Mouse (Mus musculus) intestine, embryonic 16.5 days (tissue): ENCODE measurements at regions not wholly inside any gene's neighbourhood (a gene's known extent, or its start where the extent isn't known, plus 50 kb on each side); places are given as distances from the start of the nearest gene placed in this dataset.

Experiments used
- ATAC-seq: fragments of 200-750 bp; cut with Nextera tagmentation; 2 replicates; pipeline ENCODE4 v1.8.0; 2017; ENCODE audit warnings: moderate TSS enrichment, moderate library complexity
- H3K27ac ChIP-seq: fragments of 300-500 bp; sonication (generic); 2 replicates; pipeline ENCODE4 v1.5.1; 2014; ENCODE audit warnings: mild to moderate bottlenecking, low read length
- H3K27me3 ChIP-seq: fragments of 300-500 bp; sonication (generic); replicated peaks from 2 replicates; pipeline ENCODE4 v1.6.1; 2014; ENCODE audit warnings: low read length, control low read depth, mixed read lengths; ENCODE audit not compliant: control insufficient read depth, insufficient read depth
- H3K36me3 ChIP-seq: fragments of 300-500 bp; sonication (generic); 2 replicates; pipeline ENCODE4 v1.6.1; 2014; ENCODE audit warnings: low read length, control low read depth; ENCODE audit not compliant: control insufficient read depth, insufficient read depth
- H3K4me1 ChIP-seq: fragments of 300-500 bp; sonication (generic); 2 replicates; pipeline ENCODE4 v1.6.1; 2014; ENCODE audit warnings: low read length, control low read depth, mixed read lengths; ENCODE audit not compliant: control insufficient read depth, insufficient read depth
- H3K4me2 ChIP-seq: fragments of 300-500 bp; sonication (generic); 2 replicates; pipeline ENCODE4 v1.6.1; 2014; ENCODE audit warnings: low read depth, low read length, control low read depth
- H3K4me3 ChIP-seq: fragments of 300-500 bp; sonication (generic); 2 replicates; pipeline ENCODE4 v1.5.1; 2014; ENCODE audit warnings: mild to moderate bottlenecking, low read length
- H3K9ac ChIP-seq: fragments of 300-500 bp; sonication (generic); 2 replicates; pipeline ENCODE4 v1.6.1; 2014; ENCODE audit warnings: low read depth, low read length
- H3K9me3 ChIP-seq: fragments of 300-500 bp; sonication (generic); 2 replicates; pipeline ENCODE4 v1.6.1; 2016; ENCODE audit warnings: low read length, control low read depth; ENCODE audit not compliant: control insufficient read depth
- WGBS: fragments of 180-500 bp; shearing (Covaris S2); extraction: QIAGEN DNeasy Blood & Tissue Kit; methylation state at CpG from one replicate; pipeline ENCODE4 v1.1.7; 2014; 5-methylcytosine and 5-hydroxymethylcytosine counted together

DNA sequence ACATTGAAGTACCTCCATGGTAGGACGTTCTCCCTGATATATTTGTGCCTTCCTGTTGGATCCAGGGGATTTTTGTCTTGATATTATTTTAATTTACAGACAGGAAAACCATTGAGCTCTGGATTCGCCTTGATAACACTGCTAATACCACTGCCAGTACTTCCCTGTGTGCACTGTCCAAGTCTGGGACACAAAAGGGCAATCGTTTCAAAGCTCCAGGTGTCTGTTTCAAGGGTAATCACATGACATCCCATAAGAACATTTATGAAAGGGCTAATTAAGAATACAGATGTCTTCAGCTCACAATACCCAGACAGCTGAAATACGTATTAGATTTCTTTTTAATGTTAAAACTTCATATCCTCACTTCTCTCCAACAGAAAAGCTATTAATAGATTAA is 724.5 kb downstream of the Dhx35 start:
- ATAC-seq, result no peak

DNA sequence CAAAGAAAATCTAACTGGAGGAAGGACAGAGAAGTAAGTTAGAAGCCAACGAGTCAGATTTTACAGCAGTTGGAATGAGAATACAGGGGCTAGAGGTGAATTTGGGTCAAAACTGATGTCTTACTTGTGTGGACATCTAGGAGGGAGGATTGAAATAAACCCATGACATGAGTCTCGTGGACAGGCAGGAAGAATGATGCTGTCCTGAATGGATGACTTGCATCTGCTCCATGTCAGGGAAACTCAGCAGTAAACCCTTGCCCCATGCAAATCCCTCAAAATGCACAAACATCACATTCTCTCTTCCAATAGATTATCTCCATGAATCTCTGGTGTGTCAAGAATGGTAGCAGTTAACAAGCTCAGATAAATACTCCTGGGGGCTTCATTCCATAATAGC is 729.1 kb downstream of the Dhx35 start:
- Histone ChIP-seq H3K4me3 (no peak overlapping the region), H3K4me2 (no peak overlapping the region), H3K27ac (no peak overlapping the region), H3K27me3 (no peaks in the 10 kb centered on the region), H3K9ac (no peak overlapping the region), H3K4me1 (no peaks in the 10 kb centered on the region), H3K36me3 (no peaks in the 10 kb centered on the region), H3K9me3 (no peaks in the 10 kb centered on the region)
- no peak for ATAC-seq
- 67% methylated on average over 2 of the region's 2 CpGs for WGBS

More for the DNA sequence above, 724.5 kb downstream of the Dhx35 start:
- Histone ChIP-seq H3K9ac (no peak overlapping the region), H3K36me3 (no peaks in the 10 kb centered on the region), H3K9me3 (no peaks in the 10 kb centered on the region), H3K4me2 (no peak overlapping the region), H3K4me1 (no peaks in the 10 kb centered on the region), H3K27ac (no peak overlapping the region), H3K4me3 (no peak overlapping the region), H3K27me3 (no peaks in the 10 kb centered on the region)
- WGBS, result 69% methylated on average over 4 of the region's 4 CpGs

DNA sequence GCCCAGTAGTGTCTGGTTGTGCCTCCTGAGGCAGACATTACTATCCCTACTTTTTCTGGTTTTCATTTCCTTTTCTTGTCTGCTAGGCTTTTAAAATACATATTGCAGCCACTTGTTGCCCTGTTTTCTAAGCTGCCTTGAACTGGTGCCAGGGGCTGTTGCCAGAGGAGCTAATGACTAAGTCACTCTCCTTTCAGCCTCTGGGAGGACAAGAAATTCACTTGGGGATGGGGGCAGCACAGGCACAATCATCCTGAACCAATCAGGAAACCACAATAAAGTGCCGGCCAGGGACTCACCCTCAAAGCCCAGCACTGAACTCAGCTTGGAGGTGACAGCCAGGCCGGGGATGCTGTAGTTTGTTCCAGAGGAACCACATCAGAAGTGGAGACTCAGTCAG is 740.3 kb downstream of the Dhx35 start:
- 47% methylated on average over 2 of the region's 2 CpGs for WGBS
- H3K27me3 ChIP-seq, result no peaks in the 10 kb centered on the region
- H3K9ac ChIP-seq, result no peak overlapping the region
- no peak overlapping the region for H3K27ac ChIP-seq
- no peaks in the 10 kb centered on the region for H3K36me3 ChIP-seq
- H3K4me2 ChIP-seq, result no peak overlapping the region
- no peak overlapping the region for H3K4me3 ChIP-seq
- no peaks in the 10 kb centered on the region for H3K4me1 ChIP-seq
- ATAC-seq, result no peak
- H3K9me3 ChIP-seq, result no peaks in the 10 kb centered on the region

DNA sequence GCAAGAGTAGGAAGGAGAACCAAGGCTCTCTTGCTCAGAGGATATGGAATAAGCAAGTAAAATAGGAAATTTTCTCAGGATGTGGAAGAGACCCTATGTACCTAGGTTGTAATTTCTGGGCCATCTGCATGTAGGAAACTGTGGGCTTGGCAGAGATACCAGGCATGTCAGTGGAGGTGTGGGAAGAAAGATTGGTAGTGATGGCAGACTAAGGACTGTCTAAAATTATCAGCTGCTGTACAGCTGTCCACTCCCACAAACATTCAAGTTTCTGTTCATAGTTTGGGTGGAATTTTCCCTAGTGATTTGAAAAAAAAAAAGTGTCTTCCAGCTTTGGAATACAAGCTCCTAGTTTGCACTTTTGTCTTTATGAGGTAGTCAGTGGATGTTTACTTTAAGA is 744.7 kb downstream of the Dhx35 start:
- no peak for ATAC-seq
- Histone ChIP-seq H3K36me3 (no peaks in the 10 kb centered on the region), H3K4me1 (no peaks in the 10 kb centered on the region), H3K9ac (no peak overlapping the region), H3K9me3 (no peaks in the 10 kb centered on the region), H3K27me3 (no peaks in the 10 kb centered on the region), H3K27ac (no peak overlapping the region), H3K4me2 (no peak overlapping the region), H3K4me3 (no peak overlapping the region)

DNA sequence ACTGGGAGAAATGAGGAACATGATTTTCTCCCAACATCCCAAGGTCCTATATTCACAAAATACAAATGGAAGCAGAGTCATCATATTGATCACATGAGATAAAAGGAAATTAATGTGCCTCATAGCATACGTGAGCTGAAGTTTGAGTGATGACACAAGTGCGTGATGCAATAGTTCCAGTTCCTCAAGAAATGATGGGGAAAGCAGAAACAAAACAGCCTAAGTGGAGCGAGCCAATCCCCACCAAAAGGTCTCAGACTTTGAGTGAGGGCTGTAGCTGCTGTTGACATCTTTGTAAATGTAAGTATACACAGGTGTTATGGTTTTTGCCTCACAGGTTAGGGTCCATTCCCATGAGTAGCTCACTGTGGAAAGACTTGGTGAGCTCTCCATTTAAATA is 763.0 kb downstream of the Dhx35 start:
- H3K4me3 ChIP-seq, result no peak overlapping the region
- no peak overlapping the region for H3K27ac ChIP-seq
- H3K4me1 ChIP-seq, result no peaks in the 10 kb centered on the region
- H3K36me3 ChIP-seq, result no peaks in the 10 kb centered on the region
- ATAC-seq, result no peak
- H3K9ac ChIP-seq, result no peak overlapping the region
- 89% methylated on average over 3 of the region's 3 CpGs for WGBS
- no peaks in the 10 kb centered on the region for H3K27me3 ChIP-seq
- no peaks in the 10 kb centered on the region for H3K9me3 ChIP-seq
- H3K4me2 ChIP-seq, result no peak overlapping the region

DNA sequence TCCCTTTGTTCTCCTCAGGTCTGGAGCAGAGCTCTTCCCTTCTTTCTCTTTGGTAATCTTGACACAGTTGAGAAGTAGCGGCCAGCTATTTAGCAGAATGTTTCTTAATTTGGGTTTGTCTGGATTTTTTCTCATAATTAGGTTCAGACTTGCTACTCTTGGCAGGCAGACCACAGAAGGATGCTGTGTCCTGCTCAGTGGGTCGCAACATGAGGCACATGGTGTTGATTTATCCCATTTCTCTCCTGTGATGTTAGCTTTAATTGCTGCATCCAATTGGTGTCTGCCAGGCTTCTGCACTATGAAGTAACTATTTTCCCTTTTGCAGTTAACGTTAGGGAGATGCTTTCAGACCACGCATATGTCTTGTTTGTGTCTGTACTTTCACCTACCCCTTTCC is 768.7 kb downstream of the Gm826 start:
- H3K27me3 ChIP-seq, result no peaks in the 10 kb centered on the region
- H3K4me1 ChIP-seq, result no peaks in the 10 kb centered on the region
- no peak overlapping the region for H3K4me3 ChIP-seq
- WGBS, result 88% methylated on average over 4 of the region's 4 CpGs
- H3K9ac ChIP-seq, result no peak overlapping the region
- H3K4me2 ChIP-seq, result no peak overlapping the region
- no peaks in the 10 kb centered on the region for H3K9me3 ChIP-seq
- H3K36me3 ChIP-seq, result no peaks in the 10 kb centered on the region
- H3K27ac ChIP-seq, result no peak overlapping the region
- no peak for ATAC-seq

DNA sequence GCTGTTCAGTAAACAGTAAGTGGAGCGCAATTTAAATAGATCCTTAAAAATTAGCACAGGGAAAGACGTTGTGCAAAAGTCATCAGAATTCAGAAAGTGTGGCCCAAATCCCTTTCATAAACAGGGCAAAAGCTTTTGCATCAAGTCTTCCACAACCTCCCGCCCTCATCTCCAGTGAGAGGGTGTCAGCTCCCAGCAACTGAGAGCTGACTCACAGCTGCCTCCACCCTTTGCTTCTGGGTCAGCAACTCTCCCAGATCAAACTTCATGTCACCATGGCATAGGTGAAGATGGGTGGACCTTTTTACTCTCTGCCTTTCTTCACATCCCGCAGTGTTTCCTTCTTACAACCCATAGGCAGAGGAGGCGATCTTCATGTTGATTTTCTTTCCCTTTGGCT is 768.0 kb downstream of the Gm826 start:
- H3K4me1 ChIP-seq, result no peaks in the 10 kb centered on the region
- no peak overlapping the region for H3K4me2 ChIP-seq
- H3K27ac ChIP-seq, result no peak overlapping the region
- H3K27me3 ChIP-seq, result no peaks in the 10 kb centered on the region
- H3K9ac ChIP-seq, result no peak overlapping the region
- no peak overlapping the region for H3K4me3 ChIP-seq
- WGBS, result 77% methylated on average over 5 of the region's 5 CpGs
- H3K9me3 ChIP-seq, result no peaks in the 10 kb centered on the region
- H3K36me3 ChIP-seq, result no peaks in the 10 kb centered on the region
- ATAC-seq, result no peak

DNA sequence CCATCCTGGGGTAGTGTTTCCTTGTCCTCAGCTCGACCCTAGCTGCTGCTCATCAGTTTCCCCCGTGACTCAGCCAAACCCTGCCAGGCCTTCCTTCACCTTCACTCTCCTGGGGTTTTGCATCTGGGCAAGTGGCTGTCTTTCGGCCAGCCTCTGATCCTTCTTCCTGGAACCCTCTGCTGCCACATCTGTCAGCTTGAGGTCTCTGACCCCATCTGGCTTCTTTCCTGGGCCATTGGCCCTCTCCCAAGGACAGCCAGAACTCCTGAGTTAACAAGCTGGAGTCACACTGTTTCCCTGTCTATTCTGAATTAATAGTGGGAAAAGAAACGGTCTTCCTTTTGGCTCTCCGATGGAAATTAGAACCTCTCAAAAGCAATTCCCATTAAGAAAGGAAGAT is 767.5 kb downstream of the Gm826 start:
- Histone ChIP-seq H3K27me3 (no peaks in the 10 kb centered on the region), H3K36me3 (no peaks in the 10 kb centered on the region), H3K4me3 (no peak overlapping the region), H3K9ac (no peak overlapping the region), H3K27ac (no peak overlapping the region), H3K4me1 (no peaks in the 10 kb centered on the region), H3K4me2 (no peak overlapping the region), H3K9me3 (no peaks in the 10 kb centered on the region)
- no peak for ATAC-seq
- 59% methylated on average over 5 of the region's 5 CpGs for WGBS

DNA sequence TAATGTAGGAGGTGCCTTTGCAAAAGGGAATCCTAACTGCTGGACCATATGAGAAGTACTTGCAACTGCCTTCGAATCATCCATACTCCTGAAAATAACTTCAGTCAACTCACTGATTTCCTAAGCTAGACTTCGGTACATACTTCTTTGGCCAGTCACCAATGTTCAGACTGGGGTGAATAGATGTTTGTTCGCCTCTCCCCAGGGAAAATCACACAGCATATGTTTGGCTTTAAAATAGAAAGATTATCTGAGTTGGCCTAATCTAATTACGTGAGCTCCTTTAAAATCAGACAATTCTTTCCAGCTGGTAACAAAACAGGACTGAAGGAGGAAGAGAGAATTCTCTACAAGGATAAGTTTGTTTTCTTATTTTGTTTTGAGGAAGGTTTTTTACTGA is 765.6 kb downstream of the Gm826 start:
- Histone ChIP-seq H3K4me3 (no peak overlapping the region), H3K27ac (no peak overlapping the region), H3K4me1 (no peaks in the 10 kb centered on the region), H3K36me3 (no peaks in the 10 kb centered on the region), H3K9ac (no peak overlapping the region), H3K9me3 (no peaks in the 10 kb centered on the region), H3K4me2 (no peak overlapping the region), H3K27me3 (no peaks in the 10 kb centered on the region)
- WGBS, result 83% methylated on average over 4 of the region's 4 CpGs
- ATAC-seq, result no peak

DNA sequence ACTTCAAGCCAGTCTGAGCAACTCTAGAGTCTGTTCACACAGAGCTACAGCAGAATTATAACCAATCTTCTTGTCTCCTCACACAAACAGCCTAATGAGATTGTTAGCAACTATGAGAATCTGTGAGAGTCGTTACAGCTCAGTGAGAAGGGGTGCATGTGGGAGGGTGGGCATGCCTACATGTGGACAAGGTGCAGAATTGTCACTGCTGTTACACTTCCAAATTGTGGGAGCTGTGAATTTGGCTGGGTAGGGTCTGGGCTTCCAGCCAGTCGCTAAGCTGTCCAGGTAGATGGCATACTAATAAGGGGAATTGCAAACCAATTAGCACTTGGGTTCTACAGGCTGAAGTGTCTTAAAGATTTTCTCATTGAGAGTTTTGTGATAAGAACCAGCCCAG is 762.1 kb downstream of the Gm826 start:
- Histone ChIP-seq H3K4me3 (no peak overlapping the region), H3K4me1 (no peaks in the 10 kb centered on the region), H3K36me3 (no peaks in the 10 kb centered on the region), H3K27me3 (no peaks in the 10 kb centered on the region), H3K9me3 (no peaks in the 10 kb centered on the region), H3K27ac (no peak overlapping the region), H3K4me2 (no peak overlapping the region), H3K9ac (no peak overlapping the region)
- WGBS, result 80% methylated on average over 2 of the region's 2 CpGs
- ATAC-seq, result no peak
